Mouse (Mus musculus) forebrain, embryonic 10.5 days (tissue): ENCODE data around the gene Il1rapl1. TPM values are rescaled to one million over a fixed set of nuclear protein-coding genes. Genes with fewer than 3 reads are reported as not detected.

Experiments used
- DNase-seq: peaks from one replicate; pipeline ENCODE4 v3.0.0-alpha.2; 2017; ENCODE audit warnings: low spot score; ENCODE audit errors: extremely low spot score
- H3K27ac ChIP-seq: fragments of 300-500 bp; sonication (generic); 2 replicates; pipeline ENCODE4 v1.5.1; 2016; ENCODE audit warnings: mild to moderate bottlenecking
- H3K27me3 ChIP-seq: fragments of 300-500 bp; sonication (generic); 2 replicates; pipeline ENCODE4 v1.6.1; 2016; ENCODE audit warnings: mild to moderate bottlenecking; ENCODE audit not compliant: poor library complexity, severe bottlenecking
- H3K36me3 ChIP-seq: fragments of 300-500 bp; sonication (generic); replicated peaks from 2 replicates; pipeline ENCODE4 v1.6.1; 2016; ENCODE audit warnings: mild to moderate bottlenecking, moderate library complexity
- H3K4me1 ChIP-seq: fragments of 300-500 bp; sonication (generic); 2 replicates; pipeline ENCODE4 v1.6.1; 2016
- H3K4me3 ChIP-seq: fragments of 300-500 bp; sonication (generic); 2 replicates; pipeline ENCODE4 v1.5.1; 2016; ENCODE audit warnings: mild to moderate bottlenecking, moderate library complexity
- H3K9me3 ChIP-seq: fragments of 300-500 bp; sonication (generic); 2 replicates; pipeline ENCODE4 v1.6.1; 2016; ENCODE audit warnings: mild to moderate bottlenecking, moderate library complexity
- WGBS: fragments of 180-500 bp; shearing (Covaris S2); methylation state at CpG from one replicate; pipeline ENCODE4 v1.1.7; 2016; 5-methylcytosine and 5-hydroxymethylcytosine counted together
- polyA plus RNA-seq: library from polyadenylated mRNA; unstranded; fragments of >200 nt; fragmentation: Nextera tagmentation; extraction: Ambion mirVana; gene quantifications from 2 replicates; pipeline ENCODE4 v1.2.1, GENCODE M21; 2016

Il1rapl1 gene
- polyA plus RNA-seq, 1 experiment from 2014 or later, result 0.07 TPM

- no peak for DNase-seq
- Histone ChIP-seq H3K4me3 (no peak overlapping the region), H3K9me3 (no peaks in the 10 kb centered on the region), H3K27me3 (no peaks in the 10 kb centered on the region), H3K4me1 (no peaks in the 10 kb centered on the region), H3K27ac (no peak overlapping the region), H3K36me3 (no peaks in the 10 kb centered on the region)
- WGBS, result 94% methylated on average over 1 of the region's 1 CpGs
Observed at GRCm38 (mm10) chrX:88043556-88043955, 71.9 kb downstream of the Il1rapl1 start.

DNA sequence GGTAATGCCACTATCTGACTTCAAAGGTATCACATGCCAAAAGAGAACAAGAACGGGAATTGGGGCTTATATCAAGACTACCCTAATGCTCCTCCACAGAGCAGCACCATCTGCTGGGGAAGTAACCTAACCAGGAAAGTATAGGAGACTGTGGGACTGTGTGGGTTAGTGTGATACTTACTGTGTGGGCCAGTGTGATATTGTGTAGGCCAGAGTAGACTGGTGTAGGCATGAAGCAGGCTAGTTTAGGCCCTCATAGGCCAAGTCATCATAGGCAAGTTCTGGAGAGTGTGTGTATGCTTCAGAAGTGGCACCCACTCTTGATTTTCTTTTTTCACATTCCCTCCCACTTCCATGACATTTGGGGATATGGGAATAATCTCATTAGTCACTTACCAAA lies 76.5 kb downstream of the Il1rapl1 start:
- H3K4me1 ChIP-seq, result no peaks in the 10 kb centered on the region
- no peak overlapping the region for H3K27ac ChIP-seq
- no peaks in the 10 kb centered on the region for H3K36me3 ChIP-seq

GRCm38 (mm10) chrX:87897172-87897571 lies 218.3 kb downstream of the Il1rapl1 start:
- Histone ChIP-seq H3K9me3 (no peaks in the 10 kb centered on the region), H3K27ac (no peak overlapping the region), H3K4me1 (no peaks in the 10 kb centered on the region), H3K36me3 (no peaks in the 10 kb centered on the region), H3K27me3 (no peaks in the 10 kb centered on the region), H3K4me3 (no peak overlapping the region)
- DNase-seq, result no peak
- 89% methylated on average over 1 of the region's 1 CpGs for WGBS

More for the DNA sequence above, 76.5 kb downstream of the Il1rapl1 start:
- no peak for DNase-seq
- H3K4me3 ChIP-seq, result no peak overlapping the region
- WGBS, result 75% methylated on average over 1 of the region's 1 CpGs
- H3K27me3 ChIP-seq, result no peaks in the 10 kb centered on the region
- H3K9me3 ChIP-seq, result no peaks in the 10 kb centered on the region

GRCm38 (mm10) chrX:87891916-87892315 lies 223.5 kb downstream of the Il1rapl1 start:
- H3K27me3 ChIP-seq, result no peaks in the 10 kb centered on the region
- no peaks in the 10 kb centered on the region for H3K4me1 ChIP-seq

GRCm38 (mm10) chrX:87854107-87854506 lies 261.3 kb downstream of the Il1rapl1 start:
- no peak overlapping the region for H3K4me3 ChIP-seq
- H3K27me3 ChIP-seq, result no peaks in the 10 kb centered on the region
- H3K9me3 ChIP-seq, result no peaks in the 10 kb centered on the region
- H3K4me1 ChIP-seq, result no peaks in the 10 kb centered on the region
- no peaks in the 10 kb centered on the region for H3K36me3 ChIP-seq
- no peak overlapping the region for H3K27ac ChIP-seq
- WGBS, result 89% methylated on average over 2 of the region's 2 CpGs
- DNase-seq, result no peak

More at GRCm38 (mm10) chrX:87891916-87892315, 223.5 kb downstream of the Il1rapl1 start:
- no peaks in the 10 kb centered on the region for H3K9me3 ChIP-seq
- H3K36me3 ChIP-seq, result no peaks in the 10 kb centered on the region
- no peak overlapping the region for H3K27ac ChIP-seq
- no peak for DNase-seq
- no peak overlapping the region for H3K4me3 ChIP-seq

GRCm38 (mm10) chrX:87813884-87814283 lies 301.6 kb downstream of the Il1rapl1 start:
- no peak overlapping the region for H3K4me3 ChIP-seq
- no peaks in the 10 kb centered on the region for H3K9me3 ChIP-seq
- H3K36me3 ChIP-seq, result no peaks in the 10 kb centered on the region
- no peak overlapping the region for H3K27ac ChIP-seq
- no peaks in the 10 kb centered on the region for H3K27me3 ChIP-seq
- DNase-seq, result no peak
- H3K4me1 ChIP-seq, result no peaks in the 10 kb centered on the region

DNA sequence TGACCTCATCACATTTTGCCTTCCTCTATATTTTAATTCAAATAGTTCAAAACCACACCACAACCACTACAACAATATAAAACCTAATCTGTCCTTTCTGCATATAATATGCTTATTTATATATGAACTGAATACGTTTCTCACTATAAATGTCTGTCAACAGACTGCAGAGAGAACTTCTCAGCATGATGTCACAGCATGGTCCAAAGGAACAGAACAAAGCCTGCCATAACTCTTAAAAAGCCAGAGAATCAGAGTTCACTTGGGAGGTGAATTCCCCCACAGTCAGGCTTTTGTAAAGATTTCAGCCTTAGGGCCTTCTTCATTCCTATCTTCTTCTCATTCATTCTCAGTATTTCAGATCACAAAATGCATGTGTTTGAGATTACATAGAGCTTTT lies 307.7 kb downstream of the Il1rapl1 start:
- no peaks in the 10 kb centered on the region for H3K4me1 ChIP-seq
- no peaks in the 10 kb centered on the region for H3K36me3 ChIP-seq
- H3K27me3 ChIP-seq, result no peaks in the 10 kb centered on the region
- no peak overlapping the region for H3K4me3 ChIP-seq
- no peaks in the 10 kb centered on the region for H3K9me3 ChIP-seq
- WGBS, result 23% methylated on average over 1 of the region's 1 CpGs
- H3K27ac ChIP-seq, result no peak overlapping the region
- DNase-seq, result no peak

- DNase-seq, result no peak
- Histone ChIP-seq H3K36me3 (no peaks in the 10 kb centered on the region), H3K4me3 (no peak overlapping the region), H3K4me1 (no peaks in the 10 kb centered on the region), H3K9me3 (no peaks in the 10 kb centered on the region), H3K27me3 (no peaks in the 10 kb centered on the region), H3K27ac (no peak overlapping the region)
Observed at GRCm38 (mm10) chrX:87793011-87793410, 322.4 kb downstream of the Il1rapl1 start.

- no peak for DNase-seq
- Histone ChIP-seq H3K9me3 (no peaks in the 10 kb centered on the region), H3K27ac (no peak overlapping the region), H3K4me3 (no peak overlapping the region), H3K4me1 (no peaks in the 10 kb centered on the region), H3K27me3 (no peaks in the 10 kb centered on the region), H3K36me3 (no peaks in the 10 kb centered on the region)
- WGBS, result 78% methylated on average over 2 of the region's 2 CpGs
Observed at GRCm38 (mm10) chrX:87710589-87710988, 404.9 kb downstream of the Il1rapl1 start.

GRCm38 (mm10) chrX:87663856-87664255 lies 451.6 kb downstream of the Il1rapl1 start:
- no peaks in the 10 kb centered on the region for H3K27me3 ChIP-seq
- no peaks in the 10 kb centered on the region for H3K36me3 ChIP-seq
- no peaks in the 10 kb centered on the region for H3K9me3 ChIP-seq
- no peak for DNase-seq
- no peaks in the 10 kb centered on the region for H3K4me1 ChIP-seq
- no peak overlapping the region for H3K27ac ChIP-seq
- no peak overlapping the region for H3K4me3 ChIP-seq
- WGBS, result 94% methylated on average over 1 of the region's 1 CpGs

DNA sequence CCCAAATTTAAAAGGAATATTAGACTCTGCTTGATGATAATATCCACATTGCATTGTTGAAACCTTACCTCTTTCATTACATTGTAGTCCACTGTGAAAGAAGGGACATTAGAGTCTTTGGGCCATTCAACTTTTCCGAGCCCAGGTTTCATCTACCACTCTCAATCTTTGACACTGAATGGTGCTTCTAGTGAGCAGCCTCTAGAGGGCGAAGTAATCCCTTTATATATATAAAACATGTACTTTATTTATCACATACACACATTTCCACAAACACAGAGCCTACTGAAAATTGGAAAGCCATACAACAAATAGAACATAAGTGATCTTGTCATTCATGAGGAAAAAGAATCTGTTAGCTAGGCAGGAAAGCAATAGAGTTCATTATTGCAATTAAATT lies 459.8 kb downstream of the Il1rapl1 start:
- 29% methylated on average over 2 of the region's 2 CpGs for WGBS
- Histone ChIP-seq H3K4me3 (no peak overlapping the region), H3K27ac (no peak overlapping the region), H3K27me3 (no peaks in the 10 kb centered on the region), H3K9me3 (no peaks in the 10 kb centered on the region), H3K36me3 (no peaks in the 10 kb centered on the region), H3K4me1 (no peaks in the 10 kb centered on the region)
- DNase-seq, result no peak

- no peaks in the 10 kb centered on the region for H3K4me1 ChIP-seq
- DNase-seq, result no peak
- no peaks in the 10 kb centered on the region for H3K36me3 ChIP-seq
- H3K27ac ChIP-seq, result no peak overlapping the region
- no peaks in the 10 kb centered on the region for H3K9me3 ChIP-seq
- no peak overlapping the region for H3K4me3 ChIP-seq
- no peaks in the 10 kb centered on the region for H3K27me3 ChIP-seq
Observed at GRCm38 (mm10) chrX:87600914-87601313, 514.5 kb downstream of the Il1rapl1 start.

- Histone ChIP-seq H3K4me1 (no peaks in the 10 kb centered on the region), H3K27me3 (no peaks in the 10 kb centered on the region)
- no peak for DNase-seq
Observed at GRCm38 (mm10) chrX:87507997-87508396, 607.4 kb downstream of the Il1rapl1 start.

DNA sequence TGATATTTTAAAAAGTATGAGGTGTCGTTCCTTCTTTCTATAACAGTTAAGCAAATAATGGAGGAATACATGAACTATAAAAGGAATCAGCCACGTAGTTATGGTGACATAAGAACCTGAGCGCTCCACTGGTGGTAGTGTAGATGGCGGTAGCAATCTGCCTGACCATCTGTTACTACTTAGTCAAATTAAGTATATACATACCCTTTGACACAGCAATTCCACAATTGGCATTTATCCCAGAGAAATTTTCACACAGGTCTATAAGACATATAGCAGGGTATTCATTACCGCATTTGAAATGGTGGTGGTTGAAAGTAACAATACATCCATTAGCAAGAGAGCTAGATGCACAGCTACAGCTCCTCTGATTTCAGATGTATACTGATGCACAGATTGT lies 612.8 kb downstream of the Il1rapl1 start:
- Histone ChIP-seq H3K27ac (no peak overlapping the region), H3K27me3 (no peaks in the 10 kb centered on the region), H3K4me3 (no peak overlapping the region), H3K36me3 (no peaks in the 10 kb centered on the region), H3K4me1 (no peaks in the 10 kb centered on the region), H3K9me3 (no peaks in the 10 kb centered on the region)
- WGBS, result 81% methylated on average over 5 of the region's 5 CpGs
- DNase-seq, result no peak

More at GRCm38 (mm10) chrX:87507997-87508396, 607.4 kb downstream of the Il1rapl1 start:
- no peak overlapping the region for H3K4me3 ChIP-seq
- no peaks in the 10 kb centered on the region for H3K36me3 ChIP-seq
- H3K27ac ChIP-seq, result no peak overlapping the region
- H3K9me3 ChIP-seq, result no peaks in the 10 kb centered on the region
